Mouse (Mus musculus): Measurements from ENCODE around the gene Arid5b. TPM values are rescaled to one million over a fixed set of nuclear protein-coding genes. Genes with fewer than 3 reads are reported as not detected.
A peak's percentile ranks its signal among the peaks of the same experiment; 100 is the strongest.

Gene Arid5b
- total RNA-seq, 2 experiments from 2014 or later: 0.59 to 1.6 TPM

DNA sequence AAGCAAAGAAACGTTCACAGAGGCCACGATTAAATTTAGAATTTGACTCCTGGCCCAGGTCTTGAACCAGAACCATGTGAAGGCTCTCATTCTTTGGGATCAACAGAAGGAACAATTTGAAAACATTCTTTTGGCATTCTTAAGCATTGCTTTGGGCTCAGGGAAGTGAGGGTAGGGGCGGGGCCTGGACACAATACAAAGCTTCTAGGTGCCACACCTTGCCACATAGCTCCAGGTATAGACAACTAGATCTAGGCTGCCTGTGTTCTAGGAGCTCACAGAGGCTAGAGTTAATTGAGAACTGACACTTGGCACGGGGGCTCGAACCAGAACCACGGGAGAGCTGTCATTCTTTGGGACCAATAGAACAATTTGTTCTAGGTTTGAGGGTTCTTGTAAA is 130.0 kb downstream of the Arid5b start:
- ATAC-seq (replicated peaks; ENCODE audit: low FRiP score, low TSS enrichment, poor library complexity, severe bottlenecking): no peak

DNA sequence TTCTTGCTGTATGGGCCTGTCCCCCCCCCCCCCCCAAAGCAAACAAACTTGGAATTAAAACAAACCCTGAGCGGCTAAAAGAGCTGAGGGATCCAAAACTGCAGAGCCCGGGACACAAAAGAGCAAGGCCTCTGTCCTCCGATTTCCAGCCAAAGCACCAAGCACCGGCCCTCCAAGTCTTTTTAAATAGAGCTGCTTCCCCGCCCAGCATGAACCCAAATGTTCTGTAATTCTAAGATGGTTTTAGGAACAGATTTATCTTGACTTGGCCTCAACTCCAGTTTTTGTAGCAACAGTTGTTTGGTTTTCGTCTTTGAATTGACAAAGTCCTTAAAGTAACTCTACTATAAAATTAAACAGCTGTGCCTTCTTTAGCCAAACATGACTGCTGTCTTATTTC is 130.8 kb downstream of the Arid5b start:
- no peak for ATAC-seq (replicated peaks; ENCODE audit: low FRiP score, low TSS enrichment, poor library complexity, severe bottlenecking)

DNA sequence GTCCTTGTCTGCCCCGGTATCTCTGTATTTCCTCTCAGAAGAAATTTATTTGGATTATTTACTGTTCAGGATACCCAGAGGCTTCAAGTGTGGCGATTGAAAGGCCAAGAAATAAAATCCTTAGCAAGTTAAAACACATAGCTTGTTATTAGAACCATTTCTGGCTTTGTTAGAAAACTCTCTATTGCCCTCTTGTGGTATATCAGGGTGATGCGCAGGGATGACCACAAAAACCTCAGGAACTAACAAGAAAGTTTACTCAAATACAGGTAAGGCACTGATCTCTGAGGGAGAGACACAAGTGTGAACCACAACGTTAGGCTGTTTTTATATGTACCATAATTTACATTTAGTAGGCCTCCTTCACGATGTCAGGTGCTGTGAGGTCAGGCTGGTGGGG is 131.7 kb downstream of the Arid5b start:
- ATAC-seq (replicated peaks; ENCODE audit: low FRiP score, low TSS enrichment, poor library complexity, severe bottlenecking): peak; percentile 73

DNA sequence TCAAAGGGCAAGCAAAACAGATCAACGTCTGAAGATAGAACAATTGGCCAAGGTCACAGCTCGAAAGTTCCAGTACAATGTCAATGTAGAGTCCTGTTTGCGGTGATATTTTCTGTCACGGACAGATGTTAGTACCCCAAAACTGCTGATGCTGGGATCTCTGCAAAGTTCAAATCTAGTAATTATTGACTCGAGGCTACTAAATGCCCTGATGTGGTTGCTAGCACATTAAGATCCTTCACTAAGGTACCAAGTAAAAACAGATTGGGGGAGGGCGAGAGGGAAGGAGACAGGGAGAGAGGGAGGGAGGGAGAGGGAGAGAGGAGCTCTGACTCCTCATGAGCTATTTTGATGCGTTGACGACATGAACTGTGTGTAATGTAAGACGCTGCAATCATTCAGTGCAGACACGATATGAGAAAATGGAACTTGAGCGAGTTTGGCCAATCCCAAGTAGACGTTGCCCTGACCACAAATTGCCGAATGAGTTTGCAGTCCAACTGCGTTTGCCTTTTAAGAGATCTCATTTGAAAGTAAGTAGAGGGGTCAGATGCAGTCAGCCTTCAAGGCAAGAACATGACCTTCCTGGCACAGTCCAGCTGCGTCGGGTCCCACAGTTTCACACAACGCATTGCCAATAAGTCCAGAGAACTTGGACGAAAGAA is 133.1 kb downstream of the Arid5b start:
- no peak for ATAC-seq (replicated peaks; ENCODE audit: low FRiP score, low TSS enrichment, poor library complexity, severe bottlenecking)

DNA sequence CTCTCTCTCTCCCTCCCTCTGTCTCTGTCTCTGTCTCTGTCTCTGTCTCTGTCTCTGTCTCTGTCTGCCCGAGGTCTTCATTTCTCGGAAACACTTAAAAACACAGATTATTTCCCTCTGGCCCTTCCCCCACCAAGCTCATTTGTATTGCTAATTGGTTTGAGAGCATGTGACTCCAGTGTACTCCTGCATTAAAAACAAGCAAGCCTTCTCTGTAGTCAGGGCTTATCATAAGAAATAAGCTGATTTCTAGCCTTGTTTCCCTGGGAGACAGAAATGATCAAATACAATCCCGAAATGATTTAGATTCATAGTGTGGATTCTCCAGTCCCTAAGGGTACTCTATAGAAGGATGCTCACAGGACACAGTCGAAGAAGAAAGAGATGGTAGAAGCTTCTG is 136.0 kb downstream of the Arid5b start:
- no peak for ATAC-seq (replicated peaks; ENCODE audit: low FRiP score, low TSS enrichment, poor library complexity, severe bottlenecking)

DNA sequence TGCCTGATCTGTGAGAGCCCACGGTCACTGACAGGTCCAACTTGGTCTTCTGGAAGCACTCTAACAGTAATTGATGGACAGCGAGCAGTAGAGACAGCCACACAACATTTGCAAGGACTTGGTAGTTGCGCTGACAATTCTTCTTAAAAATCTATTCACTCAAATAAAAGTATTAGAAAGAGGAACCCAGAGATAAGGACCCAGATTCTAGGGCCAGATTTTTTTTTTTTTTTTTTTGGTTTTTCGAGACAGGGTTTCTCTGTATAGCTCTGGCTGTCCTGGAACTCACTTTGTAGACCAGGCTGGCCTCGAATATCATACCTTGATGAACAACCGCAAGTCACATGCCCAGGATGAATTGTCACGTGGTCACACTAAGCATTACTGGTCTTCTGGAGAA is 137.0 kb downstream of the Arid5b start:
- no peak for ATAC-seq (replicated peaks; ENCODE audit: low FRiP score, low TSS enrichment, poor library complexity, severe bottlenecking)

DNA sequence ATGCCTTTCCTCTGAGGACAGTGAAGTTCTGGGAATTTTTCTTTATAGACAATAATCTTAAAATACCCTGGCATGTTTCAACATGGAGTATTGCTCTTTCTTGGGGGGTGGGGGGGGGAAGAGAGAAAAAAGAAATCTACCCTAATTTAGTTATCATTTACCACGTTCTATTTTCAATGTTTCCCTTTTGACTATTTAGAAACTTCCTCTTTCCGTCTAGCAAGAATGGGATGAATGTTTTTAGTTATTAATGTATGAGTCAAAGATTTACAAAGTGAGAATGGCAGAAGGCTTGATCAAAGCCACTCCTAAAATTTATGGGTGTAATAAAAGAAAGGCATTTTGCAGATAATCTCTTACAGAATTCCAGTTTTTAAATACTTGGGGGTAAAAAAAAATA is 137.7 kb downstream of the Arid5b start:
- ATAC-seq (replicated peaks; ENCODE audit: low FRiP score, low TSS enrichment, poor library complexity, severe bottlenecking): no peak

DNA sequence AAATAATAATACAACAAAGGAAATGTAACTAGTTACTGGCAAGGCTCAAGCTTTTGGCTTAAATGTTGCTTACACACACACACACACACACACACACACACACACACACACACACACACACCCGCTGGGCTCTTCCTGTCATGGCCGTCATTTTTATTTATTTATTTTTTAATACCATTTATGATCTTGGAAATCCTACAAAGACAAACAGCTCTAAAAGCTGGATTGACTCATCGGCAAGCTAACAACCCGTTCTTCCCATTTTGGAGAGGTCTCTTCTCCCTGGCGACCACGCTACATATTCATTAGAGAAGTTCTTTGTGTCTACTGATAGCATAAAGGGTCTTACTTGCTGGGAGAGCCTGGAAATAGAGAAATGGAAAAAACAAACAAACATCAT is 138.2 kb downstream of the Arid5b start:
- ATAC-seq (replicated peaks; ENCODE audit: low FRiP score, low TSS enrichment, poor library complexity, severe bottlenecking): no peak

DNA sequence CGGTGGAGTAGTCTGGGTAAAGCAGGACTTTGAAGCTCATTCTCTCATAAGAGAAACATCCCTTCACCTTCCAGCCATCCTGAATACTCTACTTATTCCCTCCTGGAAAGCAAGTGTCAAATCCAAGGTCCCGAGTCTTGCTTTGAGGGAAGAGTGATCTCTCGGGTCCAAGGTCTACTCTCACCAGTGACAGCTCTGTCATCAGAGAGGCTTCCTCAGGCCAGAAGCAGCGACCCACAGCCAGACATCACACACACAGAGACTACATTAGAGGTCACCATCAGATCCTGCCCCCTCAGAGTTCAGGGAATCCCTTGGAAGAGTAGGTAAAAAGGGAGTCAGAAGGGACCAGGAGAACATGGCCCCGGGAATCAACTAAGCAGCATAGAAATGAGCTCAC is 140.4 kb downstream of the Arid5b start:
- ATAC-seq (replicated peaks; ENCODE audit: low FRiP score, low TSS enrichment, poor library complexity, severe bottlenecking): no peak

DNA sequence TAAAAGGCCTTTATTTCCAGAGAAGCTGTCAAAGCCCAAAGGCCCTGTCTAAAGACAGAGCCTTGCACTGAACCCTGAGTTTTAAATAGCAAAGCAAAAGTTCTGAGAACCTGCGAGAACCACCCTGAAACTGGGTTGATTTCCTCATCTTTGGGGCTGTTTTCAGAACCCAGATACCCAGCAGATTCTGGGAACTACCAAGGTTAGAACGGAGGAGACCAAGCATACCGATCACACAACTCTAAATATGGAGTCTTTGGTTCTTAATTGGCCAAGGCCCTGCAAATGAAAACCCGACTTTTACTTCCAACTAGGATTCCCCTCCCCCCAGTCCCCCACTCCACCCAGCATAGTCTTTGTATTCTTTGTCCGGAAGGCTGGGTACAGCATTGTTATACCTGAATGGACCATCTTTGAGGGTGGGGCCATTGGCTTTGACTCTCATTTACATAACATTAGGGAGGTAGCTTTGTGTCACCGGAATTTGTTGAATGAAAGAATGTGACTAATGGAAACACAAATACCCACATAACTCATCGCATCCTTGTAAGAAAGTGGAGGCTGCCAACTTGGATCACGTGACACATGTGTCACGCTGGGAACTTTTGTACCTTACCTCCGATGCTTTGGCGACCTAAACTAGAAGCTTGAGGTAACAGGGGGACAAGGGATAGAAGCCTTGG is 141.2 kb downstream of the Arid5b start:
- ATAC-seq (replicated peaks; ENCODE audit: low FRiP score, low TSS enrichment, poor library complexity, severe bottlenecking): no peak

DNA sequence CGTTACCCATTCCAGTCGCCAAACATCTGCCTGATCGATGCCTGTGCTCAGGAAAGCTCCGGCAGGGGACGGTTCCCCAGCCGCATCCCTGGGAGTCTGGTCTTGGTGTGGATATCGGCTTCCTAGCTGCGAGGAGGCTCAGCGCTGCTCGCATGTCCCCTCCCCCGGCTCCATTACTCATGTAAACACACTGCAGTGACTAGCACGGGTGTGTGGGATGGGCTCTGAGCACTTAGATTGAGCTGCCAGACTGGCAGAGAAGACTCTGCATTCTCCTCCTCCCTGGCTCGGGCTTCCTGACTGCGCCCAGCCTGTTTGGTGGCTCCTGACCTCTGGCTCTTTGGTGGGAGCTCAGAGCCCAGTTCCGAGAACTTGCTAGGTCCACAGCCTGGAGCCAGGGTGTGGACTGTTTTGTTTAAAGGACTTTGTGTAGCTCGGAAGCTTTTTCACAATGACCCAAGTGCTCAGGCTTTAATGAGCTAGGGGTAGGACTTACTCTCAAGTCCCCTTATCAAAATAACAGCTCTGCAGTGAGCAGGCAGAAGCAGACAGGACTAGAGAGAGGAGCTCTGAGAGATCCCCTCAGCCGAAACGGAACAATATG is 142.0 kb downstream of the Arid5b start:
- peak; percentile 91 for ATAC-seq (replicated peaks; ENCODE audit: low FRiP score, low TSS enrichment, poor library complexity, severe bottlenecking)

DNA sequence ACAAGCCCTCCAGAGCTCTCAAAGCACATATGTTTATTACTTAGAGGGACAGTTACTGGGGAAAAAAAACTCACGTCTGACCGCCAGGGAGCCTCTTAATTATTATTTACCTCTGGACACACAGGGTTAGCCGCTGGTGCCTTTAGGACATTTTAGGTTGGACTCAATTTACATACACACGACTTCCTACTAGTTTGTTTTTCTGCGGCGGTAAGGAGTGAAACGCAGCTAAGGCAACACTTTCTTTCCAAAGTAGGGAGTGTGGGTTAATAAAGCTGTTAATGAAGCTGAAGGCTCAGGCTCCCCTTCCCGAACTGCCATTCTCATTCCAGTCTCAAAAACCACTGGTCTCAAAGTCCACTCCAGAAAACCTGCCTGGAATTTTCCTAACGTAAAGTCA is 142.5 kb downstream of the Arid5b start:
- ATAC-seq (replicated peaks; ENCODE audit: low FRiP score, low TSS enrichment, poor library complexity, severe bottlenecking): no peak

DNA sequence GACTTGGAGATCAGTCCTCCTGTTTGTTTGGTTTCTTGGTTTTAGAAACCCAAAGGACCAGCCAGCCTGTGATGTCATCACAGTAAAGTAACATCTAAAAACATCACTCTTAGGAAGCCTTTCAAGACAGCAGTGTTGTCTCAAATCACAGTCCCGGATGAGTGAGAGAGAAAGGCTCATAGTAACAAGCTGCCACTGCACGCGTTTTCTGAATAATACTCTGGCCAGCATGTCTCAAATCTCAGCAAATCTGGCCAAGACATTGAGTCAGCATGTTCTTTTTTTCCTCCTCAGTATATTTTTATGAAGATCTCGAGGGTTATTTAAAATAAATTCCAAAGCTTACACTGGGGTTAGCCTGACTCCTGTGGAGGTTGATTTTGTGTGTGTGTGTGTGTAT is 143.1 kb downstream of the Arid5b start:
- no peak for ATAC-seq (replicated peaks; ENCODE audit: low FRiP score, low TSS enrichment, poor library complexity, severe bottlenecking)

DNA sequence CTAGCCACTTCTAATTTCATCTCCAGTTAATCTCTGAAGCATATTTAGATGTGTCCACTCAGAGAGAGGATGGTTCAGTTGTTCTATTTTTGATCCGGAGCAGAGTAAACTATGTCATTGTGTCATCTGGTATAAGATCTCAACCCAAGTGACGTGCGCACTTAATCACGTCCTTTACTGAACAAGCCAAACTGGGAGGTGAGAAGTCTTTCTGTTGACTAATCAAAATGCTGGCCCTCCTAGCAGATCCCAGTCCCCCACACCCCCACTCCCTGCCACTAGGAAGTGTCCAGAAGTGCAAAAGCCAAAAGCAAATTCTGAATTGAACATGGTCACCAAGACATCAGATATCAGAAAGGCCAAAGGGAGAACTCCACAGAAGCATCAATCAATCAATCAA is 144.0 kb downstream of the Arid5b start:
- no peak for ATAC-seq (replicated peaks; ENCODE audit: low FRiP score, low TSS enrichment, poor library complexity, severe bottlenecking)

DNA sequence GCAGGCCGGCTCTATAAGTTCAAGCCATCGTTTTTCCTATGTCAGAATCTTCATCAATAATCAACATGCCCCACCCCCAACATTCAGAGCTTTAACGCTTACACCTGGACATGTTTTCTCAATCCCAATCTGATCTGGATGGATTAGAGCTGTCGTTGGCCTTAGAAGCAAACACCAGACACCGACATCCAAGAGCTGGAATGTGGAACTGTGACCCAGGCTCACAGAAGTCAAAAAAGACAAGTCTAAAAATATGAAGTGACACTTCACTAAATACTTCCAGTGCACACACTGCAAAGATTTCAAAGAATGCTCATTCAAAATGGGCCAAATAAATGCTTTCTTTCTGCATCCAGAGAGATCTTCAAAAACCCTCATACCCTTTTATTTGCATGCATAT is 144.5 kb downstream of the Arid5b start:
- ATAC-seq (replicated peaks; ENCODE audit: low FRiP score, low TSS enrichment, poor library complexity, severe bottlenecking): no peak

DNA sequence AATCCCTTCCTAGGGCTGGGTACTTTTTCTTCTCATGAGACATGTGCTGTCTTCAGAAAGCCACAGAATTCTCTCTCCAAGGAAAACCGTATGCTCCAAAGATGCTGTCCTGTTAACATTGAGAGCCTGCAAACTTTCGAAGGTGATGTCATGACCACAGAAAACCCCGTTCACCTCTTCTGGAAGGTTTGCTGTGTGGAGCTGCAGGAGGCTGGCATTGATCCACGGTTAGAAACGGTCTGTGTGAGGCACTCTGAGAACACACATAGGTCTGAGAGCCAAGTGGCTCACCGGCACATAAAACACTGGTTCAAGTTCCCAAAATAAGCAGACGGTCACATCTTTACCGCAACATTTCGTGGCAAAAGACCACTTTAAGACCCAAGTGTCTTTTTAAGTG is 145.9 kb downstream of the Arid5b start:
- no peak for ATAC-seq (replicated peaks; ENCODE audit: low FRiP score, low TSS enrichment, poor library complexity, severe bottlenecking)

DNA sequence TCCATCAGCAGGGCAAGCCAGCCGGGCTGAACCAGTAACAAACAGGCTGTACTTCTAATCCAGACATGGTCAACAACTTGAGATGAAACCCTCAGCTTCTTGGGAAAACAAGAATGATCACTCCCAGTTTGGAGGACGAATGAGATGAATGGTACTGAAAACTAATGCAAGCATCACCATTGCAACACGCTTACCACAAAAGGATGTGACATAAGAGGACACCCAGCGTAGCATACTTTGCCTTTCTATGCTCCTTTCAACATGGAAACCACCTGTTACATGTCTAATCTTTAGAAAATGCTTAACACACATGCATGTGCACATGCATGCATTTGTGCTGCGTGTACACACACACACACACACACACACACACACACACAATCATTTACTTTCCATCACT is 146.4 kb downstream of the Arid5b start:
- no peak for ATAC-seq (replicated peaks; ENCODE audit: low FRiP score, low TSS enrichment, poor library complexity, severe bottlenecking)

DNA sequence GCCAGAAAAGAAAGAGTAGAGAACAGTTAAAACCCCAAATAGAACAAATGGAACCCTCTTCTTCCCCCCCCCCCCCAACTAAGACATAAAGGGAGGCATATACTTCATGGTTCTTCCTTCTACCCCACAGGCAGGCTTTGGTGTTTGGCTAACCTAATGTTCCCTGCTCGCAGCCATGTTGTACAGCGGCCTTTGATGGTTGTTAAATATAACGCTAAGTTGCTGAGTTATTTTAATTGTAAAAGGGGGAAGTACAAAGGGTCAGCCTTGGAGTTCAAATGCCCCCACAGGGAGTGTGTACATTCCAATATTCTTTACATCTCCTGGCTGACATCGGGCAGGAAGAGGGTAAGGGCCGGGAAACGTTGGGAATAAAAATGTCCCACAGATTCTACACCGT is 148.9 kb downstream of the Arid5b start:
- no peak for ATAC-seq (replicated peaks; ENCODE audit: low FRiP score, low TSS enrichment, poor library complexity, severe bottlenecking)

DNA sequence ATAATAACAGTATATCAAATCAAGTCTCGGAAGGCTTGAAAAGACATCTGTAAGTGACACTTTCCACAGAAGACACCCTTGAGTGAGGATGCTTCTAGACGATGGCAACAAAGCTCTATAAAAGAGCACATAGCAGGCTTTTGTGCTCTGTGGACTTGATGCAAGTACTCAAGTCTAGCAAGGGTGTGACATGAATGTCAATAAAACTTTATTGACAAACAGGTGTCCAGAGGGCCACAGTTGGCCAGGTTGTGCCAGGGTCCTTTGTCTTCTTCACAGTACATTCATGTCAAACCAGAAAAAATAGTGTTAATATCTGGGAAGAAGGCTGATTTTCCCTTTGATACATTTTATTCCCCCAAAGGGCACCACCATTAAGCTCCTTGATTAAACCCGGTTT is 149.5 kb downstream of the Arid5b start:
- no peak for ATAC-seq (replicated peaks; ENCODE audit: low FRiP score, low TSS enrichment, poor library complexity, severe bottlenecking)

DNA sequence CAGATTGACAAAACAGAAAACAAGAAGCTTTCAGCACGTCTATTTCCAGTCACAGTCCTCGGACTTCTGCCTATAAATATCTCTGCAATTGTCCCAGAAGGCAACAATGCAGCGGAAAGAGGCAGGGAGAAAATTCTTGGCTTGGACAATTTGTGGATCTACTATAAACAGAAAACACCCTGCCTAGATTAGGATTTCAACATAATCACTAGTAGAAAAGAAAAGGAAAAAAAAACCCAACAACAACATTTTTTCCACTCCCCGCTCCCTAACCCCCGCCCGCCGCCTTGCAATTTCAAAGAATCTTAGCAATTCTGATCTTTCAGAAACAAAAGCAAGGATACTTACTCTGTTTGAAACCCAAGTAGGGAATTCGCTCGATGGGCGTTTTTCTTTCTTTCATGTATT is 150.1 kb downstream of the Arid5b start:
- no peak for ATAC-seq (replicated peaks; ENCODE audit: low FRiP score, low TSS enrichment, poor library complexity, severe bottlenecking)

DNA sequence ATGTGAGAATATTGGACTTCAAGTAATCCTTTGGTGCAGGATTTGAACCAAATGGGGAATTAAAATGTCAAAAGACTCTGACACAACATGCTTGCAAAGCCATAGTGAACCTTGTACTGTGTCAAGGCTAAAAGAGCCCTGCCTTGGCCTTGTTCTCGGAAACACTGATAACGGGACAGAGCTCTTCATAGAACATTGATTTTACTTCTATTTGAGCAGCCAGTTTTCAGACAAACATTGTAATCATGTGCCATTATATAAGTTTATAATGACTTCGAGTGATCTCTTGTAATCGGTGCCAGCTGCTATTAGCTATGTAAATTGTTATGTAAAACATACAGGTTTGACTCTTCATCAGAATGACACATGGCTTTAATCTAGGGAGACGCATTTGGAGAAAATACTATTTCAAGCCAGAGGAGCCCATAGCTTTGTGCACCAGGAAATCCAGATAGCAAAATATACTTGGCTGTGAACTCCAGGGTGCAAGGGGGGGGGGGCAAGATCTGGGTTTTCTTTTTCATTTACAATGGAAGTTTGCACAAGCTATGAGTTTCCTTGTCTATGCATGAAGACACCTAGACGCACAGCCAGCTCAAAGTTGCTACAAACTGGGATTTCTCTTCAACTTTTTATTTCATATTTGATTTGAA is 150.8 kb downstream of the Arid5b start:
- no peak for ATAC-seq (replicated peaks; ENCODE audit: low FRiP score, low TSS enrichment, poor library complexity, severe bottlenecking)
